Mouse (Mus musculus): ENCODE measurements around the gene Dpy19l1.

Dpy19l1 gene

GRCm38 (mm10) chr9:24503067-24503857 lies at the start of gene Dpy19l1:
Gene Dpy19l1 (minus strand): TSS chr9:24503140.
- DNase-seq (ENCODE audit: low spot score in 2 of 2), result peak; percentile 92 to 95

GRCm38 (mm10) chr9:24538159-24538558 lies 35.2 kb upstream of the Dpy19l1 start:
- DNase-seq (ENCODE audit: low spot score in 2 of 2), result no peak

DNA sequence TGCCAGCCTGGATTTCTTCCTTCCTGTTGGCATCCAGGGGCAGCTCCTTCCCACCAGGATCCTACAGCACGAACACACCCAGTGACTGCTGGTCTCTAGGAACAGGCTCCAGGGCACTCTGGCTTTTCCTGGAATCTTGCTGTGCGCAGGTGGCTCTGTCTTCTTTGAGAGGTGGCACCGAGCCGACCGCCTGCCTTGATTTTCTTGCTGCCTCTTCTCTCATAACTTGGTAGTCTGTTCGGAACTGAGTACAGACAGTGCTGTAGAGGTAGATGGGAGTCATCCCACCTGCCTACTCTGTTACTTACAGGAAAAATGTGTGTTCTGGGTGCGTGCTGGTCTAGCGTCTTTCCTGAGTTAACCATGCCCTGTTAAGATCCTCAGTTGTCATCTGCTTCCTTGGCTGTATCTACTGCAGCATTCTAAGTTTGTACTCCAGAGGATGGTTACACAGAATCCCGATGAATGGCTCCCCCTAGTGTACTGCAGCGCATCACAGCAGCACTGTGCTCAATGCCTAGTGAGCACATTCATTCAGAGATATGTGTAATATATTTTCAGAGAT lies 13.7 kb upstream of the Dpy19l1 start:
- DNase-seq (ENCODE audit: low spot score in 2 of 2), result peak in 1 of 2 experiments; percentile 48

DNA sequence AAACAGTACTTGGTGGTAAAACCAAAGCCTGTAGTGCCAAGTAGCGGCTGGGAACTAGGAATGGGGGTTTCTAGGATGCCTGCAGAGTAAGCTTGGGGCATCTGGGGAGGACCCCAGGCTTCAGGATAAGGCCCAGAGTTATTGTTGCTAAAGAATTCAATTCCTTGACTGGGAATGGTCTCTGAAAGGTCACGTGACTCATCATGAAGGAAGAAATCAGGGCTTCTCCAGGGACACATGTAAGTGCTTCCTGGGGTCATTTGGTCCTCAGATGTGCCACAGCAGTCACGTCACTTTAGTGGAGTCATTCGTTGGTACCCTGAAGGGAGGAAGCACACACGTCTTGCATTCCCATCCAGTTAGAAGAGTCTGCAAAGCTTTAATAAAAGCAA lies 11.1 kb upstream of the Dpy19l1 start:
- no peak for DNase-seq (ENCODE audit: low spot score in 2 of 2)

GRCm38 (mm10) chr9:24513290-24514077 lies 10.5 kb upstream of the Dpy19l1 start:
- DNase-seq (ENCODE audit: low spot score in 2 of 2), result no peak

DNA sequence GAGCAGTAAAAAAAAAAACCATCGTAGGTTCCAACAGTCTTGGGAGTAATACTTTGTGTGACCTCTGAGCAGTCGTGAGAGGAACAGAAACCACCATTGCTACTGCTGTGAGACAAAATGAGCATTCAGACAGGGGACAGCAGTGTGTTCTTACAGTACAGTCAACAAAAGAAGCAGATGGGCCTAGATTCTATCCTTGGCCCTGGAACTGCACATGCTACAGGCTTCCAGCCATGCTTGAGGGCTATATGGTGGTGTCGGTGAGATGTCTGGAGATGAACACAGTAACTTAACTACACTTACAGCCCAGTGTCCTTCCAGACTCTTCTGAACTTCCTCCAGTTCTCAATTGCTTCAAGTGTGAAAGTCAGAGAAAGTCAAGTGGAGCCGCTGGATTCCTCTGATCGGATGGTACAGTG lies 9.2 kb upstream of the Dpy19l1 start:
- no peak for DNase-seq (ENCODE audit: low spot score in 2 of 2)

GRCm38 (mm10) chr9:24511371-24512120 lies 8.6 kb upstream of the Dpy19l1 start:
- DNase-seq (ENCODE audit: low spot score in 2 of 2), result no peak

- no peak for DNase-seq (ENCODE audit: low spot score in 2 of 2)
These were observed 5.9 kb upstream of the Dpy19l1 start for GRCm38 (mm10) chr9:24508880-24509279.

DNA sequence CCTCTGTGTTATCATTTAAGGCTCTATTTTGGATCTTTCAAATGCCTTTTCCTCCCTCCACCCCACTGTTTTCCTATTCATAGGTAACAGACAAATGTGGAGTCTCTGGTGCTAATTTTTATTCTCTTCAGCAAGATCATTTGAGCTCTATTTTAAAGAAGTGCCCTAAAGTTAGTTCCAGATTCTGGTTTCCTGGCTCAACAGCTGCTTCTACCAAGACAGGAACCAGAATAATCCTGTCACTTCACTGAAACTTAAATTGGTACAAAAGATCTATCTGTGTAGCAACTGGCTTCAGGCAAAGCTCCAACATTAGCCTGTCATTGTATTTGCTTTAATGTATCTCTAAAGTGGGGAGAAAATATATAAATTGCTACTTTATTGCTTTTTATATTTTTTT lies 3.6 kb upstream of the Dpy19l1 start:
- DNase-seq (ENCODE audit: low spot score in 2 of 2), result no peak

GRCm38 (mm10) chr9:24505017-24505763 lies 2.2 kb upstream of the Dpy19l1 start:
- DNase-seq (ENCODE audit: low spot score in 2 of 2), result no peak

GRCm38 (mm10) chr9:24504381-24504780 lies 1.4 kb upstream of the Dpy19l1 start:
- no peak for DNase-seq (ENCODE audit: low spot score in 2 of 2)

DNA sequence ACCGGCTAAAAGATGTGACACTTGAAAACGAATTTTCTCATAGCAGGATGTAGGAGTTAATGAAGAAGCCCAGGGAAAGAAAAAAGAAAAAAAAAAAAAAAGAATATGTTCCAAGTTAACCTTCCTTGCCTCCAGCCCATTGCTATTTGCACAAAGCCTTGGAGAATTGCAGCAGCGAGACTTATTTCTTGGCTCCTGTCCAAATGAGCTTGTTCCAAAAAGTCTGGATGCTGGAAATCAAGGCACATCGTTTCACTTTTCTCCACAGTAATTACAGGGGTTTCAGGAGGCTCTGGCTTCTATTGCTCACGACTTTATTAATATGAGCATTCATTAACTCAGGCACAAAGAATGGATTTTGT lies 899 bp upstream of the Dpy19l1 start:
- no peak for DNase-seq (ENCODE audit: low spot score in 2 of 2)

GRCm38 (mm10) chr9:24502571-24503004 lies 352 bp downstream of the Dpy19l1 start:
- peak; percentile 52 to 78 for DNase-seq (ENCODE audit: low spot score in 2 of 2)

DNA sequence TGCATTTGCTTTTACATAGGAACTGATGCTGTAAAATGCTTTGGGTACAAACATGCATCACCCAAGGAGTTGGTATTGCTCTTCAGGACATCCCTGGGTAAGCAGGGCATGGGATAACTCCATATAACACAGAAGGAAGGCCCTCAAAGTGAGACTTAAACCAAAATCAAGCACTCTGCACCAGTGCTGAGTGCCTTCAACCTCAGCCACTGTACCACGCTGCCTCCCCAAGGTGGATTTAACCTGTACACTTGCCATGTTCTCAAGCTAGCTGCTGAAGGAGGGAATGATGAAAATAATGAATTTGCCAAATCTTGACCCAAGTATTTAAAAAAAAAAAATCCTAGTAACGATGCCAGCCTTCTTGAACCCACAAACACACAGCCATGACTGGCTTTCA lies 1.3 kb downstream of the Dpy19l1 start:
- no peak for DNase-seq (ENCODE audit: low spot score in 2 of 2)

DNA sequence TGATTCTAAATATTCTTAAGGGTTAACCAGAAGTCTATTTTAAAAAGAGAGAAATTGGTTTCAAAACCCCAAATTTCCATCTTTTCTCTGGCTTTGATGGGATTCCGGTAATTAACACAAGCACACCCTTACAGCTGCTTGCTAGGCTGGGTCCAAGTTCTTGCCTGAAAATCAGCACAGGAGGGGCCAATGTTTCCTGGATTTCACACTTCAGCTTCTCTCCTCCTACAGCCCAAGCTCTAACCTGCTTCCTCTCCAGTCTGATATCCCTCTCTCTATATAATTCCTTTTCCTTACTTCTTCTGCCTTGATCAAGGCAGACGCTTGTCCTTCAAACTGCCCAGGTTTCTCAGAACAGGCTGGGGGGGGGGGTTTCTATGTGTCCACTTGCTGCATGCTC lies 6.7 kb downstream of the Dpy19l1 start:
- DNase-seq (ENCODE audit: low spot score in 2 of 2), result no peak

GRCm38 (mm10) chr9:24490516-24490915 lies 12.4 kb downstream of the Dpy19l1 start:
- DNase-seq (ENCODE audit: low spot score in 2 of 2), result peak in 1 of 2 experiments; percentile 38

DNA sequence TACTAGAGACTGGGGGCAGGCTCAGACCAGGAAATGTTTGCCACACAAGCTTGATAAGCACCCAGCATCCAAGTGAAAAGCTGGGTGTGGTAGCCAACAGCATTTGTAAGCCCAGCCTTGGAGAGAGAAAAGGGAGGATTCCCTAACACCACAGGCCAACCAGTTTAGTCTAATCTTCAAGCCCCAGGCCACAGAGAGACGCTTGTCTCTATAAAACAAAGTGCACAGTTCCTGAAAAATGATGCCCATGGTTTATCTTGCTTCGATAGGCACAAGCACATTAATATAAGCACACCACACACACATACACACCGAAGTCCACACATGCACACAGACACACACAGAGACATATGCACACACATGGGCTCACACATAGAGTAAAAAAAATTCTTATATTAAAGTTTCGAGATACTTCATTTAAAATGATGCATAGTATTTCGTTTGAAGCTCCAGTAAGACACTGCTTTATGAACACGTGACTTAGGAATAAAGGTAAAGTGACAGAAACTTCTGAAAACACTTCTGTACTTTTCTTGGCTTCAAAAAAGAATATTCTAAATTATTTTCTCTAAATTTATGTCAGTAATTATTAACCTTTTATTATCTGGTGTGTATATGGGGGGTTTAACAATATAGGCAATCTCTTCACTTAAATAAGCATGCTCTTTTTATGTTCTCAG lies 14.4 kb downstream of the Dpy19l1 start:
- DNase-seq (ENCODE audit: low spot score in 2 of 2), result peak in 1 of 2 experiments; percentile 47

DNA sequence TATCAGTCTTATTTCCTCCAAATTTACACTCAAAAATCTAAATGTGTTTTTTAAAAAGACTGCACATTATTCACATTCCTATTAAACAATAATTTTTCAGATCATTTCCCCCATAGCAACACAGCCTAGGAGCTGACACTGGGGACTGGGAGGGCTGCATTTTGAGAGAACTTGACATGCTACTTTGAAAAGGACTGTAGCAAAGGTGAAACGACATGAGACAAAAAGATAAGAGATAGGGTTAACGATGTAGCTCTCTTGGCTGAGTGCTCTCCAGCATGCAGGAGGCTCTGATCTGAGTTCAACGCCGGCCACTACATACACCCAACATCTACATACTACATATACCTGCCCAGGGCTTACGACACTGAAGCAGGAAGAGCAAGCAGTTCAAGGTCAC lies 20.6 kb downstream of the Dpy19l1 start:
- DNase-seq (ENCODE audit: low spot score in 2 of 2), result no peak

DNA sequence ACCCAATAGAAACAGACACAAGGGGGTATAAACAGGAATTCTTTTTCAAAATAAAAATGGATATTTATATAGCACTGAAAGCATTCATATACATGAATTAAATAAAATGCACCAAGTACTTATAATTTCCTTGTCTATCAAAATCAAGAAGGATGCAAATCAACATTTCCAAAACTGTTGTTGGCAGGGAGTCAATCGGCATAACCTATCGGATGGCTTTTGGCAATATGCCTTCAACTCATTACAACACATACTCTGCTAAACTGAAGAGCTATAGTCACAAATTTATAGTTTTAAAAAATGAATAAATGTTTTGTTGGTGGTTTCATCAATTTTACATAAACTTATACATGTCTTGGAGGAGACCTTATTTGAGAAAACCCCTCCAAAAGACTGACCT lies 25.7 kb downstream of the Dpy19l1 start:
- no peak for DNase-seq (ENCODE audit: low spot score in 2 of 2)

DNA sequence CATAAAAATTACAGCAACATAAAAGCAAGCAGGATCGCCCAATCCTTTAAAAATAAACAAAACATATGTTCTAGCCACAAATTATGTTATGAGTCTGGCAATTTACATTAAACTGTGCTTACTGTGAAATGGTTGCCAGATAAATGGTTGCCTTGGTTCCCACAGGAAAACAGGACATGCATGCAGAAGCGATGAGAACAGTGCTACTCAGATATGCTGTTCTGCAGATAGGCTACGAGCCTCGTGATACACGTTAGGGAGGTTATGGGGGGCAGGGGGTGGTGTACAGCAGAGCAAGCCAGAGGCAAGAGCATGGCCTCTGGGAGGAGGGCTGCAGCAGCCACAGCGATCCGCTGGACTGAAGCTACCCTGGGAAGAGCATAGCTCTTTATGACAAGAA lies 29.1 kb downstream of the Dpy19l1 start:
- DNase-seq (ENCODE audit: low spot score in 2 of 2), result no peak

DNA sequence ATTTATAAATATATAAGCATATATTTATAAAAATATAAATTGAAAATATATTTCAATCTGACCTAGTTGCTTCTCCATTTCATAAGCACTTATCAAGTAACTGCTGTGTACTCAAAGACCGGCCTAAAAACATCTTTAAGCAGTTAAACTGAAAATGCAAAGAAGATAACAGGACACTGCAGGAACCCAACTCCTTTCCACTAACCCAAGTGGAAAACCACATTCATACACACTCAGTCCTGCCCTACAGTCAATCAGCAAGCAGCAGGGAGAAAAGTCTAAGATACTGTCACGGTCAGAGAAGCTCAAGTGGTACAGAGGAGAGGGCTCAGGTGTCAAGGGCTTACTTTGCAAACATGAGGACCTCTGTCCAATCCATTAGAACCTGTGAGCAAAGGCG lies 30.4 kb downstream of the Dpy19l1 start:
- DNase-seq (ENCODE audit: low spot score in 2 of 2), result no peak
